Mouse (Mus musculus): ENCODE data around the gene Hba-a2. TPM values are rescaled to one million over a fixed set of nuclear protein-coding genes. Genes with fewer than 3 reads are reported as not detected.

Gene Hba-a2
- polyA plus RNA-seq, 1 experiment, result 11,114 TPM

DNA sequence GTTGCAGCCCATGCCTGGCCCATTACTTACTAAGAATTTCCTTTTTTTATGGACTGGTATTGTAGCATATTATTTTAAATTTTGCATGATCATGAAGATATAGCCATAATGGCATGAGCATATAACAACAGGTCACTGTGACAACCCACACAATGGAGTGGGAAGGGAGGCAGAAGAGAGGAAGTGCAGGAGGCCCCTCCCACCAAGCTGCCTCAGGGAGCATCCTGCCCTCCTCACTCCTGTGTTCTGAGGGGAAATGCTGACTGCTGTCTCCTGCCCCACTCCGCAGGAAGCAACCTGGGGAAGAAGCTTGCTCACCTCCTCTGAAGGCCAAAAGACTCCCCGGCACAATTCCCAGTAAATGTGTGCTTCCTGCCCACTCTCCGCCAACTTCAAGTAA is 13.6 kb downstream of the Hba-a2 start:
- DNase-seq, result no peak
- no peaks in the 10 kb centered on the region for H3K4me1 ChIP-seq (ENCODE audit: control insufficient read depth, insufficient read depth, low read length)
- 49% methylated on average over 3 of the region's 3 CpGs for WGBS
- H3K4me3 ChIP-seq (replicated peaks; ENCODE audit: extremely low read depth, low read depth, low read length), result no peak overlapping the region
- TF ChIP-seq CTCF (IDR thresholded peaks at IDR 0.05; ENCODE audit: insufficient read depth, low read length), result no peak
- no peak for TF ChIP-seq POLR2A (IDR thresholded peaks at IDR 0.05; ENCODE audit: borderline replicate concordance, extremely low read depth, low read depth, low read length)

DNA sequence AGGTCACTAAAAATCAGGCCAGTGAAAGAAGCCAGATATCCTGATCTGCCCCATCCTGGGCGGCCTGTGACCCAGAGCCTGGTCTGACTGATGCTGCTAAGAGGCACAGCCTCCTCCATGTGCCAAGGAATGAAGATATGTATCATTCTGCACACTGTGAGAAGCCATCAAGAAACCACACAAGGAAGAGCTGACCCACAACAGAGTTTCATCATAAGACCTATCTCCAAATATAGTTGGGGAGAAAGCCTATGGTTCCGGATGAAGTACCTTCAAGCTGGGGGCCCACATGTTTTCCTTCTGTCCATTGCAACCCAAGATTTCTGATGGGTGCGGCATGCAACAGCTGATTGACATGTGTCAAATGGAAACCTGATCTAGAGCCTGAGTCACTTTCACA is 19.7 kb downstream of the Hba-a2 start:
- no peaks in the 10 kb centered on the region for H3K4me1 ChIP-seq (ENCODE audit: control insufficient read depth, insufficient read depth, low read length)
- 88% methylated on average over 3 of the region's 3 CpGs for WGBS
- TF ChIP-seq CTCF (IDR thresholded peaks at IDR 0.05; ENCODE audit: insufficient read depth, low read length) (no peak), POLR2A (IDR thresholded peaks at IDR 0.05; ENCODE audit: borderline replicate concordance, extremely low read depth, low read depth, low read length) (no peak)
- no peak overlapping the region for H3K4me3 ChIP-seq (replicated peaks; ENCODE audit: extremely low read depth, low read depth, low read length)
- DNase-seq, result no peak

DNA sequence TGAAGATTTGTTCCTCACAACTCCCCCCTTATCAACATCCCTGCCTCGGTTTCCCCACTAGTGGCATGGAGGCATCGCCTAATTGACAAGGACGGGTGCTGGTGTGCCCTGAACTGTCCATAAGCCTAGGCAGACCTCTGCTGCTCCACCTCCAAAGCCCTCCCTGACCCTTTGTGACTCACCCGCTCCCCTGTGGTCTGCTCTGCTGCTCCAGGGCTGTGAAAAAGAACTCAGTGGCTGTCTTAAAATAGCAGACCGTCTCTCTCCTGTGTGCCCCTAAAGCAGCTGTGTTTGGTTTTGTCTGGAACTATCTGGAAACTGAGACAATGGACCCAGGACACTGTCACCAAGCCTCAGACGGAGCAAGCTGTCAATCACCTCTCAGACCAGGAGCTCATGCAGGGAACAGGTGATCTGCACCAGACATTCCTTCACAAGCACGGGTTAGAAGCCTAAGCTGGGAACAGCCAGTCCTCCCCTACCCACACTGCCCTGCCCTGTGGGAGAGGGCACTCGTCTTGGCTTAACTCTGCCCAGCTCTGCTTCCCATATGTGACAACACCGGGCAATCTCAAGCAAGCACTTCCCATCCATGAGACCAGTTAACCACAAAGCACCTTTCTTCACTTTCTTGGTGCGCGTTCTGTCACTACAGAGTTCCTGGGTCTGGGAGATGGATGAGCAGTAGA is 24.4 kb downstream of the Hba-a2 start:
- WGBS, result 63% methylated on average over 11 of the region's 11 CpGs
- H3K4me3 ChIP-seq (replicated peaks; ENCODE audit: extremely low read depth, low read depth, low read length), result no peak overlapping the region
- no peak for DNase-seq
- no peaks in the 10 kb centered on the region for H3K4me1 ChIP-seq (ENCODE audit: control insufficient read depth, insufficient read depth, low read length)
- TF ChIP-seq CTCF (IDR thresholded peaks at IDR 0.05; ENCODE audit: insufficient read depth, low read length), result no peak
- no peak for TF ChIP-seq POLR2A (IDR thresholded peaks at IDR 0.05; ENCODE audit: borderline replicate concordance, extremely low read depth, low read depth, low read length)

DNA sequence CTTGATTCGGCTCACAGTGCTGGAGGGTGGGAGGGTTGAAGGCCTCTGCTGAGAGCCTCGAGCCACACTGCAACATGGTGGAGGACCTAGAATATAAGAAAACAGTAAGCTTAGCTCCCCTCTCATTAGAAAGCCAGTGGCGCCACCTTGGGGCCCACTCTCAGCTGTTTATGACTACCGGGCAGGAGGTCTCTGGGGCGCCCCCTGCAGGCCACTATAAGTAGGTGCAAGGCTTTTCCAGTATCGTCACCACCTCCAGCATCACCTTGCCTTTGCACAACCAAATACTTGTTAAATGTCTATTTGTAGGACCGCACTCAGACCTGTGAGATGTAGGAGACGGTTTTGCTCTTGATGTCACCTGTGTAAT is 24.9 kb downstream of the Hba-a2 start:
- Histone ChIP-seq H3K4me3 (replicated peaks; ENCODE audit: extremely low read depth, low read depth, low read length) (no peak overlapping the region), H3K4me1 (ENCODE audit: control insufficient read depth, insufficient read depth, low read length) (no peaks in the 10 kb centered on the region)
- peak; percentile 23 for DNase-seq
- TF ChIP-seq POLR2A (IDR thresholded peaks at IDR 0.05; ENCODE audit: borderline replicate concordance, extremely low read depth, low read depth, low read length) (no peak), CTCF (IDR thresholded peaks at IDR 0.05; ENCODE audit: insufficient read depth, low read length) (peak; percentile 44)
- 31% methylated on average over 8 of the region's 8 CpGs for WGBS

DNA sequence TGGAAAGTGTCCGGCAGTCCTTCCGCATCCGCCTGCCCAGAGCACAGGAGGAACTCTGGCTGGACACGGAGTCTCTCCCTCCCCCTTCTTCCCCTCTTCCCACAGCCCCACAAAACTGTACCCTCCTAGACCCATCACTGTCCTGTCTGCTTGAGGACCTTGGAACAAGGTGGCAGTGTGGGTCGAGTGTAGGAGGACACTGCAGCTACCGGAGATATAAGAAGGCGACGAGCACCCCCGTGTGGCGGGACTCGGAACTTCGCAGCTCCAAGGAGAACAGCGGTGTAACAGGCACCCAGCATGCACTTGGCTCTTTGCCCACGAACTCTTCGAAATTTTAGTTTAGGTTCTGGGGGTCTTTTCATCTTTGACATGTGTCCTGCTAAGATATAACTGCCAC is 28.3 kb downstream of the Hba-a2 start:
- DNase-seq, result peak; percentile 81
- H3K4me3 ChIP-seq (replicated peaks; ENCODE audit: extremely low read depth, low read depth, low read length), result peak overlapping the region; percentile 7
- WGBS, result 8% methylated on average over 15 of the region's 15 CpGs

DNA sequence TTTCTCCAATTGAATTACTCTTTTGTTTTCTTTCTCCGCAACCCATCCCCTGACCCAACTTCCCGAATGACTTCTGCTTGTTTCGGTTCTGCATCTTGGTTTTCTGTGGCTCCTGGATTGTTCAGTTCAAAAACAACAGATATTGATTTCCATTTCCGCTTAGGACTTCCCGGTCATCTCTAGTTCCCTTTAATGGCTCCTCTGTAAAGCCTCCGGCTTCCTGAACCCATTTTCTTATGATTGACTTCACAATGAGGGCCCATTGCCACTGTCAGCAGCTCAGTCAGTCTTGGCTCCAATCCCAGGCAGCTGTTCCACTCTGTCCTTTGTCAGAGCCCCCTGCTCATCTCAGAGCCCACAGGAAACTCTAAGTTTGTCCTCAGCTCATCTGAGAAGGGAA is 34.8 kb downstream of the Hba-a2 start:
- Histone ChIP-seq H3K4me1 (ENCODE audit: control insufficient read depth, insufficient read depth, low read length) (no peaks in the 10 kb centered on the region), H3K4me3 (replicated peaks; ENCODE audit: extremely low read depth, low read depth, low read length) (no peak overlapping the region)
- WGBS, result 38% methylated on average over 6 of the region's 6 CpGs
- DNase-seq, result no peak
- TF ChIP-seq POLR2A (IDR thresholded peaks at IDR 0.05; ENCODE audit: borderline replicate concordance, extremely low read depth, low read depth, low read length) (no peak), CTCF (IDR thresholded peaks at IDR 0.05; ENCODE audit: insufficient read depth, low read length) (no peak)

More for the DNA sequence above, 28.3 kb downstream of the Hba-a2 start:
- no peaks in the 10 kb centered on the region for H3K4me1 ChIP-seq (ENCODE audit: control insufficient read depth, insufficient read depth, low read length)
- TF ChIP-seq POLR2A (IDR thresholded peaks at IDR 0.05; ENCODE audit: borderline replicate concordance, extremely low read depth, low read depth, low read length) (no peak), CTCF (IDR thresholded peaks at IDR 0.05; ENCODE audit: insufficient read depth, low read length) (peak; percentile 83)

DNA sequence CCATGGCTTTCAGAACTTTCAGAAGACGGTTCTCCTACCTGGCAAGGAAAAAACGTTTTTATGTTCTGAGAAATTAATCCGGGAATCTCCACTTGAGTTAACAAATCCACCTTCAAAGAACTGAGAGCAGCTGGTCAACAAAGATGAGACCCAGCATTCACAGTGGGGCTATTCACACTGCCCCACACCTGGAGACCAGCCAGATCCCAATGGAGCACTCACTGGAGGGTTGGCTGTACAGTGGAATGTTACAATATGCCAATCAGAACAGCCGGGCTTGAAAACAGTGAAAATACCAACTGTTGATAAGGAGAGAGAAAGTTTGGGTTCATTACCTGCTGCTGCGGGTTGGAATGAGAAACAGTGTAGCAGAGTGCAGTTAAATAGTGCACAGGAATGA is 35.6 kb downstream of the Hba-a2 start:
- TF ChIP-seq CTCF (IDR thresholded peaks at IDR 0.05; ENCODE audit: insufficient read depth, low read length) (no peak), POLR2A (IDR thresholded peaks at IDR 0.05; ENCODE audit: borderline replicate concordance, extremely low read depth, low read depth, low read length) (no peak)
- 53% methylated on average over 5 of the region's 5 CpGs for WGBS
- Histone ChIP-seq H3K4me1 (ENCODE audit: control insufficient read depth, insufficient read depth, low read length) (no peaks in the 10 kb centered on the region), H3K4me3 (replicated peaks; ENCODE audit: extremely low read depth, low read depth, low read length) (no peak overlapping the region)
- no peak for DNase-seq

DNA sequence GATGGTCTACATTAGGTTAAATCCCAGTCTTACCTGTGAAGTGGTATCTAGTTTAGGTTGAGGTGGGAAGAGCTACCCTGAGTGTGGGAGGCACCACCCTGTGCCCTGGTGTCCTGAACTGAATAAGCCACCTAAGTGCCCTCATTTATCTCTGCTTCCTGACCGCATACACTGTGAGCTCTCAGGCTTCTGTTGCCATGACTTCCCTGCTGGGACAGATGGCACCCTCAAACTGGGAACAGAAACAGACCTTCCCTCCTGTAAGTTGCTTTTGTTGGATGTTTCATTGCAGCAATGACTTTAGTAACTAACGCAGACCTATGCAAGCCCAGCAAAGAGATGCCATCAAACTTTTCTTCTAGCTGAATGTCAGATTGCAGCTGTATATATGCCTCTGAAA is 36.9 kb downstream of the Hba-a2 start:
- no peak for TF ChIP-seq CTCF (IDR thresholded peaks at IDR 0.05; ENCODE audit: insufficient read depth, low read length)
- no peak for TF ChIP-seq POLR2A (IDR thresholded peaks at IDR 0.05; ENCODE audit: borderline replicate concordance, extremely low read depth, low read depth, low read length)
- Histone ChIP-seq H3K4me1 (ENCODE audit: control insufficient read depth, insufficient read depth, low read length) (no peaks in the 10 kb centered on the region), H3K4me3 (replicated peaks; ENCODE audit: extremely low read depth, low read depth, low read length) (no peak overlapping the region)
- 85% methylated on average over 2 of the region's 2 CpGs for WGBS
- no peak for DNase-seq

DNA sequence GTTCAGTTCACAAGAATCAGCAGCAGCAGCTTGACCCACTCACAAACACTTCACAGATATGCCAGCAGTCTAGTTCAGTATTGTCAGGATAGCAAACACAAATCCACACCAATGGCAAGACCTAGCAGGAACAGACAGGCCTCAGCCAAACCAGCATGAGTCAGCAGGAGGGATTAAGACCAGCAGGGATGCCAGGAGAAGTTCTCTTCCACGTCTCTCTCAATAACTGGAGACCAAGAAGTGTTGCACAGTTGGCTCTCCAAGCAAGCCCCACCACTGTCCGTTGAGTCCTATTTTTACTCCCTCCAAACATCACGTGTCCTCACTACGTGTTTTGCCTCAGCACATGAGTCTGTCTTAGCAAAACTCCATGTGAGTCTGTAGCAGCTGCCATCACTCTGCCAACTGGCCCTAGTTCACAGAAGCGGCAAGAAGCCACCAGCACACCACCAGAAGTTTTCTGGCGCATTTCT is 40.2 kb downstream of the Hba-a2 start:
- TF ChIP-seq POLR2A (IDR thresholded peaks at IDR 0.05; ENCODE audit: borderline replicate concordance, extremely low read depth, low read depth, low read length), result no peak
- no peak for TF ChIP-seq CTCF (IDR thresholded peaks at IDR 0.05; ENCODE audit: insufficient read depth, low read length)
- DNase-seq, result no peak
- 77% methylated on average over 6 of the region's 6 CpGs for WGBS
- Histone ChIP-seq H3K4me3 (replicated peaks; ENCODE audit: extremely low read depth, low read depth, low read length) (no peak overlapping the region), H3K4me1 (ENCODE audit: control insufficient read depth, insufficient read depth, low read length) (peaks cover 4% of the 10 kb centered on the region)

DNA sequence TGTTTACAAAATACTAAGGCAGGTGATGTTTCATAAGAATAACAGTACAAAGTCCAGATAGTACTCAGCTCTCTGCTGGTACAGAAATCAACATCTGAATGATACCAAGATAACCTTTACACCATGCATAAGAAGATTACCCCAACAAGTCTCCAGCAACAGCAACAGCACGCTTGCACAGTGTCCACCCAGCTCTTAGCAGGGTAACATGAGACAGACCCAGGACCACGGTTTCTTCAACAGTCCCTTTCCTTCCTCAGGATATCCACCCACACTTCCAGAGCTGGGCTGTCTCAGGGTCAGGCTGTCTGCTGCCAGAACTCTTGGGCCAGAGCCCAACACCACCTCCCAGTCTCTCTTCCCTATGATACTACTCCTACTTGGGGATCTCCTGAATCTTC is 42.8 kb downstream of the Hba-a2 start:
- 18% methylated on average over 2 of the region's 2 CpGs for WGBS
- TF ChIP-seq POLR2A (IDR thresholded peaks at IDR 0.05; ENCODE audit: borderline replicate concordance, extremely low read depth, low read depth, low read length) (no peak), CTCF (IDR thresholded peaks at IDR 0.05; ENCODE audit: insufficient read depth, low read length) (no peak)
- H3K4me1 ChIP-seq (ENCODE audit: control insufficient read depth, insufficient read depth, low read length), result peaks cover 4% of the 10 kb centered on the region
- no peak for DNase-seq
- no peak overlapping the region for H3K4me3 ChIP-seq (replicated peaks; ENCODE audit: extremely low read depth, low read depth, low read length)
